Mouse (Mus musculus) skeletal muscle tissue, adult 2 months (tissue): ENCODE measurements around the gene Uqcr10.
A peak's percentile ranks its signal among the peaks of the same experiment; 100 is the strongest.

Source experiments
- DNase-seq: peaks from one replicate; pipeline ENCODE4 v3.0.0-alpha.2; 2012; ENCODE audit warnings: low read depth, low spot score

The Uqcr10 gene

GRCm38 (mm10) chr11:4704072-4704964 is at the start of gene Uqcr10, which contains the start of gene Zmat5:
Uqcr10 (minus strand) TSS chr11:4704342.
Zmat5 (plus strand) TSS chr11:4704678.
- DNase-seq = peak; percentile 93

DNA sequence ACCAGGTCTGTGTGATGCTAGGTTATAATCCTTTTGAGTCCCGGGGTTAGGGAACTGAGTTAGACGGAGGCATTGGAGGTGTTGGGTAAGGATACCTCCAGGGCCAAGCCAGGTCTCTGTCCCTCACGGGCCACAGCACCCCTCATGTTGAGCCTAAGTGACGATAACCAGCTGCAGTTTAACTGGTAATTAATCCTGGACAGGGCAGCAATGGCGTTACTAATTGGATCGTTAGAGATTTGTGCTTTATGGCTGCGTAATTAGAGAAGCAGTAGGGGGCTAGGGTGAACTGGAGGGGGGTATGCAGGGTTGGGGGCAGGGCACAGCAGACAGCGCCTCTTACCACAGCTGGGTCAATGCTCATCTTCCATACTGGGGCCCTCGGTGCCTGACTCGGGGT is 48.7 kb upstream of the Uqcr10 start:
- DNase-seq = no peak

- DNase-seq = no peak
These were observed 46.1 kb upstream of the Uqcr10 start for GRCm38 (mm10) chr11:4750263-4750662.

DNA sequence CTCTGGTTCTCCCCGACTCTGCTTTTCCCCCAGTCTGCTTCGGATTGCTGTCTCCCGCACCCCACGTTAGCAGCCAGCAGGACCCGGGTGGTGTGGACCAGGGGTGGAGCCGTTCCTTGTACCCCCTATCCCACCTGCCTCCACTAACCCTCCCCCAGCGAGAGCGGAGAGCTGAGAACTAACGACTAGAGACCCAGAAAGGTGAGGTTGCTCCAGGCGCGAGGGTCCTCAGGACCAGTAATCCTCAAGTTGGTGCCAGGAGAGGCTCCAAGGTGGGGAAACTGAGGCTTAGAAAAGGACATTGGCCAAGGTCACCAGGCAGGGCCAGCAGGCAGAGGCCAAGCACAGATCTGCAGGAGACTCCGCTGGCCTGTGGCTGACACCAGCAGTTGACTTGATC is 43.1 kb upstream of the Uqcr10 start:
- DNase-seq = no peak

- no peak for DNase-seq
These were observed 42.6 kb upstream of the Uqcr10 start, which contains the start of gene Cabp7 for GRCm38 (mm10) chr11:4746733-4747132. Cabp7 (minus strand) TSS chr11:4746778.

GRCm38 (mm10) chr11:4745969-4746368 is 41.8 kb upstream of the Uqcr10 start:
- DNase-seq = no peak

DNA sequence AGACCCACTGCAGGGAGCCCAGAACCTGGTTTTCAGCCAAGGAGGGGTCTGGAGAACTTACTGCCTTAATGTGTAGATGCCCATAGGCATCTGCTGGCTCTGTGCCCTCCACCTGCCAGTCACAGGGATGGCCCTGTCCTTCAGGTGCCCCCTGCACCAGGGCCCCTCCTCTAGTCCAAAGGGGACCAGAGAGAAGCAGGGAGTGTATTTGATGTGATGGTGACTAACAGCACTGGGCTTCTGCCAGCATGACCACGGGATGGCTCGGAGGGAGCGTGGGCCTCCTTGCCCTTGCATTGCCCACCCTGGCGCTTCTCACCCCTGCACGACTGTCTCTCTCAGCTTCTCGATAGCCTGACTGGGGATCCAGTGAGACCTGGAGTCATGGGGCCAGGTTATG is 40.5 kb upstream of the Uqcr10 start:
- DNase-seq = no peak

- DNase-seq = no peak
These were observed 36.6 kb upstream of the Uqcr10 start for GRCm38 (mm10) chr11:4740785-4741184.

DNA sequence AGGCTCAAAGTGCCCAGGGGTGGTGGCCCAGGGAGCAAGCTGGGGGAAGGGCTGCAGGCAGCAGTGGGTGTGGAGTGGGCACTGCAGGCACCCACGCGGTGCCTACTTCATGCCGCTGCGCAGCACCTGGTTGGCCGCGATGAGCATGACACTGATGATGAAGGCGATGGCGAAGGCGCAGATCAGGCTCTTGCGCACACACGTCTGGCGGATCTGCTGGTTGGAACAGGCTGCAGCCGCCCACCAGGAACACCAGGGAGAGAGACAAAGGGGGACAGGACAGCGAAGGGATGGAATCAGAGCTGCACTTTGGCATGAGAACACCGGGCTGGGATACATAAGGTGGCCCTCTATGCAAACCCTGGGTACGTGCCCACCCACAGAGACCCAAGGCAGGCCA is 34.6 kb upstream of the Uqcr10 start:
- DNase-seq = no peak

DNA sequence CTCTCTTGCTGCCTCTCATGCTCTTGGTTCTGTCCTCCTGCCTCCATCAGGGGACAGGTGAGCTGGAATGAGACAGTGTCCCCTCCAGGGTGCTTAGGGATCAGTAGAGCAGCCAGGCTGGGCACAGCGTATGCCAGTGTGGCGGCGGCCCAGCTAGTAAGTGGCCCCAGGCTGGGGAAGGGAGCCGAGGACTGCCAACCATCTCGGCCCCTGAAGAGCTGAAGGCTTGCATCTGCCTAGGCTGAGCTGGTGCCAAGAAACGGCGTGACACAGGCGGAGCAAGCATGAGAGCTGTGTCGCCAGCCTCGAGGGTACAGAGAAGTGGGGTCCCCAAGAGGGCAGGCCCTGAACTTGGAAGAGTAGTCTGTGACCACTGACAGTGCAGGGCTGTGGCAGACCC is 33.5 kb upstream of the Uqcr10 start:
- DNase-seq = no peak

- DNase-seq = no peak
These were observed 32.2 kb upstream of the Uqcr10 start for GRCm38 (mm10) chr11:4736355-4736754.

DNA sequence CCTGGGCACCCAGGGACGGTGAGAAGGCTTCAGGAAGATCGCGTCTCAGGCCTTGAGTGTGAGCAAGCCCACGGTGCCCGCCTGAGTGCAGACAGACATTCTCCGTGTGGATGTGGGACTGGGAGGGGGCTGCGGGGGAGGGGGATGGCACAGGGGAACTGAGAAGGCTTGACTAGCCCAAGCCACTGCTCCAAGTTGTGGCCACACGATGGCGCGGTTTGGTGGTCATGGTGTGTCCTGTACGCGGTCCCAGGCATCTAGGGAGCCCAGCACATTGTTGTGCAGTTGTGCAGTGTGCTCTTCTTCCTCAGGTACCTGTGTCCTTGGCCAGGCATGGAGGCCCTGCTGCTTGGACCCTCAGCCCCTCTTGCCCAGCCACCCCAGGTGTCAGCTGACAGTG is 30.0 kb upstream of the Uqcr10 start:
- DNase-seq = no peak

DNA sequence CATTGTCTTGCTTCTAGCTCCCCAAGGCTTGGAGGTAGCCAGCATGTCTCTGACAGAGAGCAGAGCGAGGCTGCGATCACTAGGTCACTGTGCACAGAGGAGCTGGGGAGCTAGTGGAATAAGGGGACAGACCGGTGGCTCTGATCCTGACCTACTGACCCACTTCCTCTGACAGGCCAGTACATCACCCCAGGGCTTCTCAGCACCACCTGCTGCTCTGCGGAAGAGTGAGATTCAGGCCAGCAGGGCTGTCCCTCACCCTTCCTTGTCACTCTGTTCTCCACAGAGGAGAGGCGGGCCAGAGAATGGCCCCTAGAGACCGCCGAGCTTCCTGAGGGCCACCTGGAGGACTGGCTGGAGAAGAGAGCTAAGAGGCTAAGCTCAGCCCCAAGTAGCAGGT is 27.6 kb upstream of the Uqcr10 start:
- DNase-seq = no peak

- peak; percentile 31 for DNase-seq
These were observed 26.8 kb upstream of the Uqcr10 start for GRCm38 (mm10) chr11:4730913-4731312.

- no peak for DNase-seq
These were observed 26.0 kb upstream of the Uqcr10 start for GRCm38 (mm10) chr11:4730096-4730495.

- DNase-seq = no peak
These were observed 25.5 kb upstream of the Uqcr10 start for GRCm38 (mm10) chr11:4729603-4730002.

- DNase-seq = no peak
These were observed 17.6 kb upstream of the Uqcr10 start for GRCm38 (mm10) chr11:4721728-4722127.

DNA sequence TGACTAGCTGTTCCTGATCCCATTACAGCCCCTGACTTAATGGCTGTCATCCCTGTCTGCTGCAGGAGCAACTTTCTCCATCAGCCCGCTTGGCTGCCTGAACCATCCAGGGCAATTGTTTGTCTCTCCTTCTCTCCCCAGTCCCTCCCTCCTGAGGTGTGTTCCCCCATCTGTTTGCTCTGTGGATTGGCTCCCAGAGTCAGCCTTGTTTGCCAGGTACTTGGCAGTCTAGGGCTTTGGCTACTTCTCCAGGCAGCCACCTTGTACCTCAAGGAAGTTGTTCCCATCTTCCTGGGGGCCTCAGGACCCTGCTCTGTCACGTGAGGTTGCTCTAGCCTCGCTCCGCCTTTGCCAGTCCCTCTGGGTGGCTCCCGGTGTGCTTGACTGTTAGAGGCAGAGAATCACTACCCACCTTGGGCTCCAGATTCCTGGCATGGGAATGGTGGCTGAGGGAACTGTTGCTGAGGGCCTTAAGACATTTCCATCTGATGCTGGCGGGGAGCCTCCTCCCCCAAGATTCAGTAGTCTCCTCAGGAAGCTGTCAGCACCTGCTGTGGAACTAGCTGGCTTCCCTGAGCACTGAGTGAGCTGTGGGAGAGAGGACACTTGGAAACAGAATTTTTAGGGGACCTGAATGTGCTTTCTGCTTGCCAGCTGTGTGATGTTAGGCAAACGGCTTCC is 16.9 kb upstream of the Uqcr10 start:
- DNase-seq = no peak

DNA sequence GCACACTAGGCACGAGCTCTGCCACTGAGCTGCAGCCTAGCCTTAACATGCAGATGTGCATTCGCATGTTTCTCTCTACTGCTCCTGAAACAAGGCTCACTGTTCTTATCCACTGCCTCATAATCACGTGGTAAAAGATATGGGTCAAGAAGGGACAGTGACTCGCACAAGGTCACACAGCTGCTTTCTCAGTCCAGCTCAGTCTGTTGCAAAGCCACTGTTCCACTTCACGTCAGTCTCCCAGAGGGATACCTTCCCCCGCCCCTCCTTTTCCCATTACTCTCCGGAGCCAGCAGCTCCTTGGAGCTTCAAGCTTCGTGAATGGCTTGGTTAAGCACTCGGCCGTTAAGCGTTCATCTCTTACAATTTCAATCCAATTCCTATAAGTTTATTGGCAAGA is 16.3 kb upstream of the Uqcr10 start:
- DNase-seq = no peak

DNA sequence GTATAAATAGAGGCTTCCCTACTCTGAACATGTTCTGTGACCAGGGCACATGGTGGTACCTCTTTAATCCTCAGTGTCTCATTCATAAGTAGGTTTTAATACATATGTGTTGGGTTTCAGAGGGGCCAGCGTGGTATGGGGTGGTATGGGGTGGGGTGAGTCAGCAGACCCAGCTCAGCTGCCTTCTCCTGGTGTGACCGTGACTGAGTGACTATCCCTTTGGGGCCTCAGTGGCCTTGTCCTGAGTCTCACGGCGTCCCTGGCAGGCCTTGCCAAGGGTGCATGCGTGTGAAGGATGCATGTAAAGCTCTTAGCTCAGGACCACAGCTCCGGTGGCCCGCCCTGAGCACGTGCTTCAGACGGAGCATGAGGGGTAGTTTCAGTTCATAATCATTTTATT is 15.8 kb upstream of the Uqcr10 start:
- DNase-seq = peak; percentile 27

DNA sequence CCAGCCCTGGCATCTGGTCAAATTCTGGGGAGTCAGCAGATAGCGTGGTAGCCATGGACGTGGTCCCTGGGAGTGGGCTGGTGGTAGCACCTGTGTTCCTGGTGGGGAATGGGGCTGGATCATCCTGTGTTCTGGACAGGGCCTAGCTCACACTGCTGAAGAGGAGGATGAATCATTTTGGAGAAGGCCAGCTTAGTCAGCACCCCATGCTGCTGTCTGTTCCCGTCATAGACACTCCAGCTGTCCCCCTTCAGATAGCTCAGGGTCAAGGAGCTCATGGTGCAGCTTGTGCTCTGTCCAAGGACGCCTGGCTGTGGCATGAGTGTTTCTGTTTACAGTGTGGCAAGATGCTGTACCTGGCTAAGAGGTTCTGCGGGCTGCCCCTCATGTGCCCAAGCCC is 14.4 kb upstream of the Uqcr10 start:
- DNase-seq = peak; percentile 36

DNA sequence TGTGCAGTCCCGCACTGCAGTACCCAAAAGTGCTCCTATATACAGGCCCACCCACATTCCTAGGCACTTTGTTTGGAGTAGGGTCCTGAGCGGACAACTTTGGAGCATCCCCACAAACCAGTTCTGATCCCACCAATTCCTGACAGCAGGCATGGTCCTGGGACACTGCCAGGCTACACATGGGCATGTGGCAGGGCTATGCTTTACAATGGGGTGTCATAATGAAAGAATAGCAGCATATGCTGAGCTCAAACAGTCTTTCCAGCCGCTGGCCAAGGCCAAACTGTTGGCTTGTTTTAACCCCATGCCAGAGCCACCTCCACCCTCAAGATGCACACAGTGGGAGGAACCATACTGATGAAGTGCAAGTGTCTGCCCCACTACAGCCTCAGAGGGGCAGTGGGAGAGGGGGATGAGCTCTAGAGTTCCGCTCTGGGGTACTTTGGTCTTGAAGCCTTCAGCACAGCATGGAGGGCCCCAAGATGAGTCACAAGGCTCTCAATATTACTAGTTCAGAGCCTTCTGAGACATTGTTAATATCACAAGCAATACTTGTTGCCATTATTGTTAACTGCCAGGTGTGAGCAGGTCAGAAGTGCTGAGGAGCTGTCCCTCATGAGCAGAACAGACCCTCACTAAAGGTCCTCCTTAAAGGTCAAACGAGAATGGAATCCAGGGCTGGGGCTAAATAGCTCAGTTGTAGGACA is 12.5 kb upstream of the Uqcr10 start:
- no peak for DNase-seq
